Mouse (Mus musculus): ENCODE measurements around the gene Bmpr1a.

The Bmpr1a gene

GRCm38 (mm10) chr14:34503325-34503647 is at the start of gene Bmpr1a:
Gene Bmpr1a (minus strand): TSS chr14:34503341.
- no peak for DNase-seq (ENCODE audit: low spot score)

- DNase-seq (ENCODE audit: low spot score), result no peak
Observed at GRCm38 (mm10) chr14:34552226-34552625, 49.1 kb upstream of the Bmpr1a start.

GRCm38 (mm10) chr14:34549004-34549671 is 46.0 kb upstream of the Bmpr1a start:
- peak; percentile 86 for DNase-seq (ENCODE audit: low spot score)

DNA sequence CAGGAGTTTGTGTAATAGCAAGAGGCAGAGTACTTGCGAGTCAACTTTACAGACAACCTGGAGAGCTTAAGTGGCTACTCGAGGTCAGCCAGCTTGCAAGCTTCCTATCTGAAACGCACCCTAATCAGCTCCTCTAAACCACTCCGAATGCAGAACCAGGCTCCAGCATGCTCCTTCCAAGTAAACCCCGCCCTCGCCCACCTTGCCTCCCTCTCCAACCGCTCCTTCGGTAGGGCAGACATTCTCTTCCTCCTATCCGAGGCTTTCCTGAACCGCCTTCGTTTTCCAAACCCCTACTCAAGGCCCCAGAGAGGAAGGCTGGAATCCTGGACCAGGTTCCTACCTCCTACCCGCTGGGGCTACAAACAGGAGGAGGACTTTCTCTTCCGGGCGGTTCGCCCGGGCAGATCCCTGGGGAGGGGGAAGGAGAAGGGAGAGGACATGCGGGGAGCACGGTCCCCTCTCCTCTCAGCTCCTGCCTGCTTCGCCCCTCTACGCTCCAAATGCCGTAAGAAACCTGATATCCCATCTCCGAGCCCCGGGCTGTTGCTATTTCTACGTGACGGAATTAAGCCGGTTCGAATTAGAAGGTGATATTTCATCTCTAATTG is 45.4 kb upstream of the Bmpr1a start:
- peak; percentile 55 for DNase-seq (ENCODE audit: low spot score)

- DNase-seq (ENCODE audit: low spot score), result no peak
Observed at GRCm38 (mm10) chr14:34544545-34544944, 41.4 kb upstream of the Bmpr1a start.

- DNase-seq (ENCODE audit: low spot score), result no peak
Observed at GRCm38 (mm10) chr14:34544001-34544400, 40.9 kb upstream of the Bmpr1a start.

DNA sequence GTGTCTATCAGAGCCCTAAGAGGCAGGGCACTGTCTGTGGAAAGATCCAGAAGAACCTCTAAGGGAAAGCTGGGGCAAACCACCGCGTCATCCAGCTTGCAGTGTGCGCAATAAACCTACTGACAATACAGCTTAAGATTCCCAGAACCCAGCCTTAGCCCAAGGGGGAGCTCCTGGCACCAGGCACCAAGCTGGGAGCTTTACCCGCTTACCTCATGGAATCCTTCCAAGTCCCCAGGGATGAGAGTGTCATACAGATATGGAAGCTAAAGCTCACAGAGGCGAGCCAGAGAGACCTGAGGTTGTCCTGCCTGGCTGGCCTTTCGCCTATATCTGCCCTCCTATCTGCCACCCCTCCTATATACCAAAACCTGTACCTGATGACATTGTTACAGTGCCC is 40.5 kb upstream of the Bmpr1a start:
- no peak for DNase-seq (ENCODE audit: low spot score)

GRCm38 (mm10) chr14:34541896-34542295 is 38.8 kb upstream of the Bmpr1a start:
- no peak for DNase-seq (ENCODE audit: low spot score)

DNA sequence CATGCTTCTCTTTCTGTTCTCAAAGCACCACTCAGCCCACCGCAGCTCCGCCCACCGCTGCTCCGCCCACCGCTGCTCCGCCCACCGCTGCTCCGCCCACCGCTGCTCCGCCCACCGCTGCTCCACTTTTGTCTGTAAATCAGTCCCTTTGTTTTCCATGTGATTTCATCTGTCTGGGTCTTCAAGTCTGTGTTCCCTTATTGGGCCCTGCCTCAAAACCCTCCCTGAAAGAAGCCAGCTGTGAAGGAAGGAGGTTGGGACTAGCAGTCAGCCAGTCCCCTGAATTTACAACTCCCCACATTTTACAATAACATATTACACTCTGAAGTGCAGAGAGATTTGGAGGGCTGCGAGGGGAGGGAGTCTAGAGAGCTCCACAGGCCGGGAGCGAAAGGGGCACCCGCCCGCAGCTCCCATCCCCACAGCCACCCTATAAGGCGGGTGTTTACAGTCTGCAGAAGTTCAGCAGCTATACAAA is 37.6 kb upstream of the Bmpr1a start:
- DNase-seq (ENCODE audit: low spot score), result peak; percentile 63

DNA sequence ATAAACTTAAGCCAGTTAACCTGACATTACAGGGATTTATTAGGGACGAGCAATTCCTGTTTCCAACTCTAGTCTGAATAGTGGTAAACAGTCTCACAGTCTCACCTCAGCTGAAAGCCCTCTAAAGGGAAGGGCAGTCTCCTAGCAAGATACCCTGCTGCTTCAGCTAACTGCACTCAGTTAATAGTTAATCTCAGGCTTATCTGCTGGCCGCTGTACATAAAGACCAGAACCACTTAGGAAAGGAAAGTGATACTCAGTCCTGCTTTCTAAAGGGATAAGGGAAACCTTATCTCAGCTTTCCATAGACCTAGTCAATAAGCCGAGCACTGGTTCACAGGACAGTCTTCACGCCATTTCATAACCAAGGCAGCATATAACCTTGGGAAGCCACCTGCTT is 32.7 kb upstream of the Bmpr1a start:
- DNase-seq (ENCODE audit: low spot score), result no peak

GRCm38 (mm10) chr14:34533537-34533936 is 30.4 kb upstream of the Bmpr1a start:
- DNase-seq (ENCODE audit: low spot score), result no peak

GRCm38 (mm10) chr14:34532536-34532935 is 29.4 kb upstream of the Bmpr1a start:
- DNase-seq (ENCODE audit: low spot score), result no peak

GRCm38 (mm10) chr14:34528804-34529203 is 25.7 kb upstream of the Bmpr1a start:
- DNase-seq (ENCODE audit: low spot score), result no peak

DNA sequence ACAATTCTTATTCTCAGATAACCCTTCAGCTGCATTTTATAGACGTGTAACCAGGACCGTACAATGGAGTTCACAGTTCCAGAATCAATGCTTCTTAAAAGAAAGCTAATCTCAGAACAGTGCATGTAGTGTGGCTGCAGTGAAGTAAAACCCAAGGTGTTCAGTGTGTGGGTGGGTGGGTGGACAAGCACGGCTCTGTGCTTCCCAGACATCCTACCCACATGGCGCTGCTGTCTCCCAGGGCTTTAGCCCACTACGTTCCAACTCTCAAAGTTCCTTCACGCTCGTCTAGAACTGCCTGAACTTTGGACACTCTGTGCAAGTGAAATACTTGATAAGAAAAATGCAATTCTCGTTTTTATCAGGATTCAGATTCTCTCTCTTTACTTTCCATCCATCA is 19.6 kb upstream of the Bmpr1a start, which contains the start of gene 9230112D13Rik:
TSS of gene 9230112D13Rik (minus strand) at position 101 of the 400 bp plus-strand sequence.
- DNase-seq (ENCODE audit: low spot score), result no peak

- DNase-seq (ENCODE audit: low spot score), result no peak
Observed at GRCm38 (mm10) chr14:34517959-34518544, 14.9 kb upstream of the Bmpr1a start.

- DNase-seq (ENCODE audit: low spot score), result no peak
Observed at GRCm38 (mm10) chr14:34516960-34517577, 13.9 kb upstream of the Bmpr1a start.

DNA sequence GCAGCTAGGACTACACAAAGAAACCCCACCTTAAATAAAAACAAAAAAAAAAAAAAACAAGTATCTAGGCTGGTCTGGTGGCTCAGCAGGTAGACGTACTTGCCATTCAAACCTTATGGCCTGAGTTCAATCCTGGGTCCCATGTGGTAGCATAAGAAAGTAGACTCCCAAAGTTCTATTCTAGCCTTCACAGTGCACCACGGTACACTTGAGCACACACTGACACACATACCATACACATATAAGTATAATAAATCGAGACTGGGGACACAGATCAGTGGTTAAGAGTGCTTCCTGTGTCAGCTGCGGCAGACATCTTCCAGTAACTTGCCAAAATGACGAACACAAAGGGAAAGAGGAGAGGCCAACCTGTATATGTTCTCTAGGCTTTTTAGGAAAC is 12.7 kb upstream of the Bmpr1a start:
- no peak for DNase-seq (ENCODE audit: low spot score)

DNA sequence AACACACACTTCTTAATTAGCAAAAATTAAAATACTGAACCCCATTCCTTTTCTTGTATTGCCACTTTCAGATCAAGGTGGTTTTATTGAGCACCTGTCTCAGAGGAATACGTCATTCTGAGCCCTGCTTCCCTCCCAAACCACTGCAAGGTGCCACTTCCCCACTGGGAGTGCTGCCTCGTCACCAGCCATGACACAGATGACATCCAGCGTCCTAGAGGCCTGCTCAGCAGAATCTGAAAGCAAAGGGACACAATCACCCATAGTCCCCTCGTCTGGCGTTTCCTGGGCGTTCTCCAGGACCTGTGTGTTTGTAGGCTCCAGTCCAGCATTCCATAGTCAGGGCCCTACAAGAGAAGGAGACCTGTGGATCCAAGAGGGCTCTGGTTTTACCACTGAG is 11.0 kb upstream of the Bmpr1a start:
- no peak for DNase-seq (ENCODE audit: low spot score)

GRCm38 (mm10) chr14:34512602-34513001 is 9.5 kb upstream of the Bmpr1a start:
- no peak for DNase-seq (ENCODE audit: low spot score)

- no peak for DNase-seq (ENCODE audit: low spot score)
Observed at GRCm38 (mm10) chr14:34511901-34512300, 8.8 kb upstream of the Bmpr1a start.

DNA sequence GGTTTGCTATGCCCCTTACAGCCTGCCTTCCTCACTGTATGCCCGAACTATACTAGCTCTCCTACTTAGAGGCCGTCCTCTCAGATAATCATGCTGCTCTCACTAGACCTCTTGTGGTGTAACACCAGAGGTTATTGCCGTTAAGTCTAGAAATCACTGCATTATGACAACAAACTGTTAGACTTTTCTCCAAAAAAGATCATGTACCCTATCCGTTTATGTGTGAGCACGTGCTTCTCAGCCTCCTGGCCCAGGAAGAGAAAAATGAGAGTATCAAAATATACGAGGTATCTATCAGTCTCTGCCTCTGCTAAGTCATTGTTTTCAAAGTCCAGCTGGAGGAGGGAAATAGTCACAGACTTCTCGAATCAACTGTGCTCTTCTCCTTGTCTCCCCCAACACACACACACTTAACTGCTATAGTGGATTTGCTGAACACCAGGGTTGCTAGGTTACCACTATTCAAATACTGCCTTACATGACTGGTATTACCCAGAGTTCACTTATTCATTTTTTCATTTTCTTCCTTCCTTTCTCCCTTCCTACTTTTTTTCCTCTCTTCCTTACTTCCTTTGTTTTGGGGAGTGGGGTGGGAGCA is 5.8 kb upstream of the Bmpr1a start:
- no peak for DNase-seq (ENCODE audit: low spot score)

DNA sequence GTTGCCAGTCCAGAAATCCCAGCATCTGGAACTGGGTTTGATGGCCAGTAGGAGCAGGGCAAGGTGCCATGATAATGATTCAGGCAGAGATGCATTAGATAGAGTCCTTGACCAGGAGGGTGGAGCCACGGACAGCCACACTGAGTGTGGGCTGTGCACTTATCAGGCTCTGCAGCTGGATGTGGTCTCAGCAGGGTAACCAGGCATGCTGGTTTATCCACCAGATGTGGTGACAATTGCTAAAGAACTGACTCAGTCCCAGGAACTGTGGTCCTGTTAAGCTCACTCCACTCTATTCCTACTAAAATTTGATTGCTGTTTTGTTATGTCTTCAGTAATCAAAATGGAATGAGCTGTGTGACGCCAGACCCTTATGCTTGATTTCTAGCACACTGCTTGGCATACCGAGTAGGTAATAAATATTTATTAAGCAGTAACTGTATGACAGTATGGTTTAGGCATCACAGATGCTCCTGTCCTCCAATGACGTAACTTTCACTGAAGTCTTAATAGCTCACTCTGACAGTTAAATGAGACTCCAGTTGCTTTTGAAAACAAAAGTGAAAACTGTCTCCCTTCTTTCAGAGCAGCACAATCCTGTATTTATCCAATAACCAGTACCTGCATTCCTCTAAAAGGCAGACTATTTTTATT is 5.2 kb upstream of the Bmpr1a start:
- no peak for DNase-seq (ENCODE audit: low spot score)

Data from ovary, postnatal 36 days (tissue).